Mouse (Mus musculus): ENCODE measurements around the gene Fgfr2. TPM values are rescaled to one million over a fixed set of nuclear protein-coding genes. Genes with fewer than 3 reads are reported as not detected.
"Not testable (repeated sequence)": the region's sequence is repeated elsewhere in the genome, so short reads cannot be mapped to it uniquely, and the experiment has no call there.

Fgfr2 gene
- total RNA-seq, 2 experiments from 2014 or later, result 1.7 to 3.7 TPM

GRCm38 (mm10) chr7:133121661-133122378 is 1.3 kb downstream of the Fgfr2 start:
- ATAC-seq (replicated peaks; ENCODE audit: low FRiP score, poor library complexity, severe bottlenecking), result no peak

- no peak for ATAC-seq (replicated peaks; ENCODE audit: low FRiP score, poor library complexity, severe bottlenecking)
Measured at GRCm38 (mm10) chr7:133121080-133121607, 2.0 kb downstream of the Fgfr2 start.

DNA sequence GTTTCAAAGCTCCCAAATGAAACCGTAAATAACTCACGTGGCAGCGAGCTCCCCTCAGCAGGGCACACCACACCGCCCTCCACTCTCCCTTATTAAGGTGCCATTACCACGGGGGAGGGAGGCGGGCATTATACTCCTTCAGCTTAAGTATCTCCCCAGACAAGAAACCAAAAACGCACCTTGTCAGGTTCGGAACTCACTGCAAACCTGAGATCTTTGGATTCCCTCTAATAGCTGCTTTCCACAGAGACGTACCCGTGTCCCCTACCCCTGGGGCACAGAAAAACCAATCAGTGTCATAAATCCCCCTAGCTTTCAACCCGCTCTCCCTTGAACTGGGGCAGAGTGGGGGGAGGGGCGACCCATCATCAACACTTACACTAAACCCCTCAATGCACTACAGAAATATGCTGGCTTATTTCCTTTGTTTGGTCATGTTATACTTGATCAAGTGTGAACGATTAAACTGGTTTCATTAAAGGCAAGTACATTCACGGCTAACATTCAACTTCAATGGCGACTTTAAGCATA is 2.9 kb downstream of the Fgfr2 start:
- ATAC-seq (replicated peaks; ENCODE audit: low FRiP score, poor library complexity, severe bottlenecking), result no peak

DNA sequence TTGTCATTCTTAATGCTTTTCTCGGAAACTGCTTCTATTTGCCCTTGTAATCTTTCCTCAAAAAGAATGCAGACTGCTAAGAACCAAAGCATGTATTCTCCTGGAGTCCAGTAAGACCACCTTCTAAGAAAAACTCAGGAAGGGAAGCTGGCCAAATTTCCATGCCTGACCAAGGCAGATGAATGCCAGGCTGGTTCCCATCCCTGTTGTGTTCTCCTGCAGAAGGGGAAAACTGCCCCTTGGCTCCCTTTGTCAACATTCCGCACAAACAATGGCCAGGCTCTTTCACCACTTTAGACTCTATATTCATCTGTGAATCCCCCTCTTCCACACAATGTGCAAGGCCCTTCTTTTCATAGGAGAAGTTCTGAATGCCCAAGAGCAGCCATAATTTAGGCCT is 5.3 kb downstream of the Fgfr2 start:
- ATAC-seq (replicated peaks; ENCODE audit: low FRiP score, poor library complexity, severe bottlenecking), result no peak

- ATAC-seq (replicated peaks; ENCODE audit: low FRiP score, poor library complexity, severe bottlenecking), result no peak
Measured at GRCm38 (mm10) chr7:133116542-133116941, 6.6 kb downstream of the Fgfr2 start.

- ATAC-seq (replicated peaks; ENCODE audit: low FRiP score, poor library complexity, severe bottlenecking), result no peak
Measured at GRCm38 (mm10) chr7:133115886-133116285, 7.3 kb downstream of the Fgfr2 start.

- no peak for ATAC-seq (replicated peaks; ENCODE audit: low FRiP score, poor library complexity, severe bottlenecking)
Measured at GRCm38 (mm10) chr7:133114847-133115470, 8.2 kb downstream of the Fgfr2 start.

GRCm38 (mm10) chr7:133113185-133113895 is 9.8 kb downstream of the Fgfr2 start:
- ATAC-seq (replicated peaks; ENCODE audit: low FRiP score, poor library complexity, severe bottlenecking), result no peak

DNA sequence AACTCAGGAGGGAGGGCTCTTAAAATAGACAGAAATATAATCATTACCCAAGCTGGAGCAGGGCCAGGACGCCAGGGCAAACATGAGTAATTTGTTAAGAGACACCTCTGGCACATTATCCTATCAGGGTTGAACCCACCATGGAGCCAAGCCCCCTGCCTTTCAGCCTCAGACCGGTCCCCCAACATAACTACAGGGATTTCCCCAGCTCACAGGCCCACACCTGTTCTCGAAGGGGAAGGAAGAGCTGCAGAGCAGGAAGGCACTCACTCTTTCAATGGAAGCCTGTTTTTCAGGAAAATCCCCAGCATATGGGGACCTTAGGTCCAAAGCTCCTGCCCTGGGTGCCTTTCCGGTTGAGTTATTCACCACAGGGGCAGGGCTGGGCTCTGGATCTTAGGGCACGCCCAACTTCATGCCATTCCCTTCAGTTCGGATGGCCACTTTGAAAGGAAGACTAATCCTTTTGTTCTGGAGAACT is 10.8 kb downstream of the Fgfr2 start:
- no peak for ATAC-seq (replicated peaks; ENCODE audit: low FRiP score, poor library complexity, severe bottlenecking)

DNA sequence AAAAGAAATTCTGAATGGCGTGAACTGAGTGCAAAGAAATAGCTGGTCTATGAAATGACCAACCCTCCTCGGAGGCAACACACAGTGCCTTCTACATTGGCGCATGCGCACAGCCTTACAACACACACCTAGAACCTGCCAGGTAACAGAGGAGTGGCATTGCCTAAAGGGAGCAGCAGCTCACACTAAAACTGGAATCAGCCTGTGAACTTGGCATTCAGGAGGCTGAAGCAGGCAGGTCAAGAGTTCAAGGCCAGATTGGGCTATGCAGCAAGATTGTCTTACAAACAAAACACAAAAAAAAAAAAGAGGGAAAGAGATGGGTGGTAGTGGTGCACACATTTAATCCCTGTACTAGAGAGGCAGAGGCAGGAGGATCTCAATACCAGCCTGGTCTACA is 13.7 kb downstream of the Fgfr2 start:
- ATAC-seq (replicated peaks; ENCODE audit: low FRiP score, poor library complexity, severe bottlenecking), result no peak

DNA sequence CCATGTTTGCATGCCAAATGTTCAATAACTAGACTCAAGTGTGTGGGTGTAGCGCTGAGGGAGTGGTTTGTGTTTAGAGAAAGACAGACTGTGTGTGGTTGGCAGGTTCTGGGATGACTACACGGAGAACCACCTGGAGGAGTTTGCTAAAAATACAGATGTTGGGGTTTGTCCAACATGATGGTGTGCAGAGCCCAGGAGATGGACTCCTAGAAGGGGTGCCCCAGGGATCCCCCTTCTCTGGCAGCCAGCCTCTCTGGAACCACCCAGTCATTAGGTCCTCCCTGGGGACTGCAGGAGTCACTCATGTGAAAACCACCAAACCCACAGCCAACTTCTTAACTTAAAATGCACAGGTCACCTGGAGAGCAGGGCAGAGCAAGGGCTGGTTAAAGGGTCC is 14.5 kb downstream of the Fgfr2 start:
- ATAC-seq (replicated peaks; ENCODE audit: low FRiP score, poor library complexity, severe bottlenecking), result no peak

GRCm38 (mm10) chr7:133102578-133102977 is 20.6 kb downstream of the Fgfr2 start:
- ATAC-seq (replicated peaks; ENCODE audit: low FRiP score, poor library complexity, severe bottlenecking), result no peak

GRCm38 (mm10) chr7:133101070-133101469 is 22.1 kb downstream of the Fgfr2 start:
- no peak for ATAC-seq (replicated peaks; ENCODE audit: low FRiP score, poor library complexity, severe bottlenecking)

- no peak for ATAC-seq (replicated peaks; ENCODE audit: low FRiP score, poor library complexity, severe bottlenecking)
Measured at GRCm38 (mm10) chr7:133100178-133100577, 23.0 kb downstream of the Fgfr2 start.

- no peak for ATAC-seq (replicated peaks; ENCODE audit: low FRiP score, poor library complexity, severe bottlenecking)
Measured at GRCm38 (mm10) chr7:133099266-133099665, 23.9 kb downstream of the Fgfr2 start.

GRCm38 (mm10) chr7:133098118-133098793 is 24.9 kb downstream of the Fgfr2 start:
- ATAC-seq (replicated peaks; ENCODE audit: low FRiP score, poor library complexity, severe bottlenecking), result no peak

DNA sequence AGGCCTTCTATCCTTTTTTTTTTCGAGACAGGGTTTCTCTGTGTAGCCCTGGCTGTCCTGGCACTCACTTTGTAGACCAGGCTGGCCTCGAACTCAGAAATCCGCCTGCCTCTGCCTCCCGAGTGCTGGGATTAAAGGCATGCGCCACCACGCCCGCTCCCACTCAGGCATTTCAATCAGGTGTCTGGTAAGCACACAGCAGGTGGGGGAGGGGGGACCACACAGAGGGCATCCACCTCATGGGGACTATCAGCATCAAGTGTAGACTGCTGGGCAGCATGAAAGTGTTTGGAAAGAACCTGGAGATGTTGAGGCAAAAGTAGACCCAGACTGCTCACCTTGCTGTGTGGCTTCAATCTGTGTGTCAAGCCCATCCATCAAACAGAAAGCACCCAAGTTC is 27.5 kb downstream of the Fgfr2 start:
- not testable (repeated sequence) for ATAC-seq (replicated peaks; ENCODE audit: low FRiP score, poor library complexity, severe bottlenecking)

GRCm38 (mm10) chr7:133094711-133095495 is 28.2 kb downstream of the Fgfr2 start:
- no peak for ATAC-seq (replicated peaks; ENCODE audit: low FRiP score, poor library complexity, severe bottlenecking)

GRCm38 (mm10) chr7:133094161-133094560 is 29.0 kb downstream of the Fgfr2 start:
- no peak for ATAC-seq (replicated peaks; ENCODE audit: low FRiP score, poor library complexity, severe bottlenecking)
